Mouse (Mus musculus) myocyte (in vitro differentiated cells): ENCODE measurements at regions not wholly inside any gene's neighbourhood (a gene's known extent, or its start where the extent isn't known, plus 50 kb on each side); places are given as distances from the start of the nearest gene placed in this dataset.

ENCODE experiments used
- E2F4 ChIP-seq: IDR thresholded peaks from one replicate; pipeline ENCODE4 v1.6.1; 2011; ENCODE audit warnings: mild to moderate bottlenecking, control low read depth, moderate library complexity; ENCODE audit not compliant: insufficient read depth
- SRF ChIP-seq: IDR thresholded peaks from one replicate; pipeline ENCODE4 v1.6.1; 2011; ENCODE audit warnings: low read depth; ENCODE audit not compliant: control insufficient read depth, insufficient read length

- TF ChIP-seq SRF (no peak), E2F4 (no peak)
Measured at GRCm38 (mm10) chr2:146774876-146775275, 80.8 kb upstream of the Kiz start.
